Mouse (Mus musculus) retina, embryonic 14.5 days (tissue): ENCODE data around the gene Tubb4b.
"Not testable (repeated sequence)": the region's sequence is repeated elsewhere in the genome, so short reads cannot be mapped to it uniquely, and the experiment has no call there.

Source experiments
- DNase-seq: peaks from one replicate; pipeline ENCODE4 v3.0.0-alpha.2; 2015; ENCODE audit warnings: low spot score

The Tubb4b gene

DNA sequence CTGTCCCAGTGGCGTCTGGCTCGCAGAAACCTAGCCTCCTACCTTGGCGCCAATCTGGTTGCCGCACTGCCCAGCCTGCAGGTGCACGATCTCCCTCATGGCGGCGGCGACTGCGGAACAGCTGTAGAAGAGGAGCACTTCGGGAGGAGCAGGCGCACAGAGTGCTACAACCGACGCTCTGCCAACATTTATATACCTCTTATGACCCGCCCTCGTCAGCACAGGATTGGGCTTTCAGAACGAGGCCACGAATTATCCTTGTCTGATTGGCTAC is at the start of gene Tubb4b:
Gene Tubb4b (minus strand): TSS at position 211 of the 274 bp plus-strand sequence.
- DNase-seq: no peak

DNA sequence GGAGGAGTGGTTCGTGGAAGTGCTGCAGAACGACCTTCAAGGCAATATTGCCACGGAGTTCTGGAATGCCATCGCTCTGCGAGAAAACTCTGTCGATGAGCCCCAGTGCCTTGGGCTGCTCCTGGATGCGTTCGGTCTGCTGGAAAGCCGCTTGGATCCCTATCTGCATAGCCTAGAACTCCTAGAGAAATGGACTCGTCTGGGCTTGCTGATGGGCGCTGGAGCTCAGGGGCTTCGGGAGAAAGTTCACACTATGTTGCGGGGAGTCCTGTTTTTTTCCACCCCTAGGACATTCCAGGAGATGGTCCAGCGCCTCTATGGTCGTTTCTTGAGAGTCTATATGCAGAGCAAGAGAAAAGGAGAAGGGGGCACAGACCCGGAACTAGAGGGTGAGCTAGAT is 48.5 kb upstream of the Tubb4b start:
- no peak for DNase-seq

DNA sequence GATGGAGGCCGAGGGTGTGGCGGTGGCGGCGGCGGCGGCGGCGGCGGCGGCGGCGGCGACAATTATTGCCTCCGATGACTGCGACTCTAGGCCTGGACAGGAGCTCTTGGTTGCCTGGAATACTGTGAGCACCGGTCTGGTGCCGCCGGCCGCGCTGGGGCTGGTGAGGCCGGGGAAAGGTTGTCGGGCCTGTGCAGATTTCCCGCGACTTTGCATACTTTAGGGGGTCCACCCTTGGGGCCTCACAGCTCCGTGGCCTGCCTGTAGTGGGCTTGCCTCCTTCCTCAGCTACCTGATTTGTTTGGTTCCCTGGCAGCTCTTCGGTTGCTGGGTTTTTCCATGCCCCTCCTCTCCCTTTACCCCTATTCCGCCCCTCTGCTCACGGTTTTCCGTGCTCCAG is 48.0 kb upstream of the Tubb4b start:
- no peak for DNase-seq

DNA sequence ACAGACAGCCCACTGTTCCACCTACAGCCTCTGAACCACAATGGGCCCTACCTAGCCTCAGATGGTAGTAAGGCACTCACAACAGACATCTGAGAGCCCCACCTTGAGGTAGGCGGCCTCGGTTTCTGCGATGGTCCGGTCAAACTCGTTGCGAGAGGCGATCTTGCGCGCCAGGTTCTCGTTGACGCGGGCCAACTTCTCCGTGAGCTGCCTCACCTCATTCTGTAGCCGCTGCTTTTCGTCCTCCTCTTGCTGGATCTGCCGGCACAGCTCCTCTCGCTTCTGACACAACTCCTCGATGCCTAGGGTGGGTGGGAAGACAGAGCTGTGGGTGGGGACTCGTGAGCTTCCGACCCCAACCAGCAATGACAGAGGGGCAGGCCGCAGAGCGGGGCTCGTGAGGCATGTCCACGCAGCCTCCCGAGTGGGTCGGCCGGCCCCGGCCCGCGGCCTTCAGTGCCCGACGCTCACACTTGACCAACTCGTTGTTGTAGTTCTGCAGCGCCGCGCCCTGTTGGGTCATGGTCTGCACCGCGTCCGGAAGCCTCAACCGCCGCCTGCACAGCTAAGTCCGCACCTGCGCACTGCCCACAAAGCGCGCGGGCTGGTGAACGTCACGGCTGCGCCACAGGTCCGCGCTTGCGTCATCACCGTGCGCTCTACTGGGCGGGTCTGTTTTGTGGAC is 47.5 kb upstream of the Tubb4b start, which contains the start of the genes Ssna1 and Anapc2:
Gene Ssna1 (minus strand): TSS at position 612 of the 685 bp plus-strand sequence.
Gene Anapc2 (plus strand): TSS at position 652 of the 685 bp plus-strand sequence.
- DNase-seq: peak; percentile 99

DNA sequence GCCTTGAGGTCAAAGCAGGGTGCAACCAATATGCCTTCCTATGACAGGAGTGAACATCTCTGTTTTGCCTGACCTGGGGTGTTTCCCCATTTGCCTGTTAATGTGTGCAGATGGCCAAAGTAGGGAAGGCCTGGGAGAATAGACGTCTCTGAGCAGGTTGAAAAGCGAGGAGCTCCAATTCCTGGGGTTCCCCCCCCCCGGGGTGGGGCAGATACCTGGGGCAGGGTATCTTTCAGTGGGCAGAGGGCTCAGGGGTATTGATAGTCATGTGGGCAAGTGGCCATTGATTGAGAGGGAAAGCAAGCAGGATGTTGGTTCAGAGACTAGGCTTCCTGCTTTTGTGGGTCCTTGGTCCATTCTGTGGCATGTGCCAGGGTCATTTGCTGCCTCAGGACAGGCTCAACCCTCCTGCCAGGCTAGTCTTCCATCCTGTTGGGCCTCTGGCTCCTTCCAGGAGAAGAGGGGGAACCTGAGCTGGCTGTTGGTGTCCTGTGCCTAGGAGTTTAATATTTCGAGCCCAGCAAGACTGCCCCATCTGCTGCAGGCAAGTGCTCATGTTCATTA is 43.3 kb upstream of the Tubb4b start:
- no peak for DNase-seq

DNA sequence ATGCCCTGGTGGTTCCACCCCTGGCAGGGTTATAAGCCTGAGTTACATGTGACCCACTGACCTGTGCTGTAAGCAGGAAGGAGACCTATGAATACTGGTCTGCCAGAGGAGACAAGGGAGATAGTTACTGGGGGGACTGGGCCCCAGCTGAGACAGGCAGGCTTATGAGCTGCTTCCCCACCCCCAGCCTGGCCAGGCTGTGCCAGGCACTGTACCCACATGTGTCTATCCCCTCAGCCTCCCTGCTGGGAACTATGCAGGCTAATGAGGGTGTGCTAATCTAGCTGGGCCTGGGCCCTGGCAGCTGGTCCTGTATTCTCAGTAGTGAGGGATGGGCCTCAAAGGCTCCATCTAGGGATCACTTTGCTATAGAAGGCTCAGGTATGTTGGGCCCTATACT is 42.7 kb upstream of the Tubb4b start:
- no peak for DNase-seq

DNA sequence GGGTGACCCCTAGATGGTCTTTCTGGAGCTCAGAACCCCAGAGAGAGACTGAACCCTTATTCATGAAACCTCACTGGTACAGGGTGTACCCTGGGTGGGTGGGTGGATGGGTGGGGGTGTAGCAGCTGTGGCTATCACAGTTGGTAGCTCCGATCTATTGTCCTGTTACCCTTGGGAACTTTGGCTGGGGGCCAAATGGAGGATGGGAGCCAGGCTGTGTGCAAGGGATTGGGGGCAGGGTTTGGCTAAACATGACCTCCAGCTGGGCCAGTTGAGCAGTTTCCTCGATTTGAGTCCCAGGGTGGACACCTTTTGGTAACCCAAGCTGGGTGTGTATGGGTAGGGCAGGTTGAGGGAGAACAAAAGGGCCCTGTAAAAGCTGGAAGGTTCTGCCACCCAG is 42.2 kb upstream of the Tubb4b start:
- no peak for DNase-seq

DNA sequence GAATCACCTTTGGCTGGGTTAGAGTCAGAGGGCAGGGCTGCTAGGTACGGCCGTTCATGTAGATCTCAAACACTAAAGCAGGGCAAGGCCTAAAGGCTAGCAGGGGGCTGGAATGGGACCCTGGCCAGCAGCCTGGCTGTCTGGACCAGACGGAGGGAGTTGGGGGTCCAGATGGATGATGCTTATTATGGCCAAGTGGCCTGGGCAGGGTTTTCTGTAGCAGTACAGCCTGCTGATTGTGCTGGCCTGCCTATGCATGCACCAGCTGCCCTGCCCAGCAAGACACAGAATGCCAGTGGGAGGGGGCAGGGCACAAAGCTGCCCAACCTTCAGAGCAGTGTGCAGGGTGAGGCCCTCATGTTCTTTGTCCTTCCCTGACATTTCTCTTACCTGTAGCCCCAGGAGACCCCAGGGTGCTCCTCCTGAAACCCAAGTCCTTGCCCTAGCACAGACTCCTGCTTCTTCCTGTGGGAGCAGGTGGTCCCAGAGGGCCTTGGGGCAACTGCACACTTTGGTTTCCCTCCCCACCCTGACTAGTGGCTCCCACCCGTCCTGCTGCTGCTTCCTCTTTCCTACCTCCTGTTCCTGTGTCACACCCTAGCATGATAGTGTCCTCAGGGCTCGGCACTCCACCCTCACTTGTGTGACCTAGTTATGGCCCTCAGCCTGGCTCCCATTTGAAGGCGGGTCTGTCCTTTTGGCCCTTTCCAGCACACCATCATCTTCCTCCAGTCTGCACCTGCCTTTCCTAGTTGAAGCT is 41.6 kb upstream of the Tubb4b start:
- DNase-seq: no peak

DNA sequence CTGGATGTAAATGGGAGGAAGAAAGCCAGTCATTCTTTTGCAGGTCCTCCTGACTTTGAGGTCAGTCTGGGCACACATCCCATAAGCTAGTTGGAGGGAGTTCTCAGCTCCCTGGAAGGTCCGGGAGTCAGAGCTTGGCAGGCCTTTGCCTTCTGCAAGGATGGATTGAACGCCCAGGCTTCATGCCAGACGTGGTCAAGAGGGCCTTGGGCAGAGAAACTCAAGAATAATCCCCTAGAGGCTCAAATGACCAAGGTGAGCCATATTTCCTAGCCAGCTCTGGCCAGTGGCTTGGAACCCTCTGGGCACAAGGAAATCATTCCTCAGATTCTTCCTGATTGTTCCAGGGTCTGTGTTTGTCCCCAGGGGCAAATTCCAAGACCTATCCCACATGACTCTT is 40.3 kb upstream of the Tubb4b start:
- DNase-seq: no peak

DNA sequence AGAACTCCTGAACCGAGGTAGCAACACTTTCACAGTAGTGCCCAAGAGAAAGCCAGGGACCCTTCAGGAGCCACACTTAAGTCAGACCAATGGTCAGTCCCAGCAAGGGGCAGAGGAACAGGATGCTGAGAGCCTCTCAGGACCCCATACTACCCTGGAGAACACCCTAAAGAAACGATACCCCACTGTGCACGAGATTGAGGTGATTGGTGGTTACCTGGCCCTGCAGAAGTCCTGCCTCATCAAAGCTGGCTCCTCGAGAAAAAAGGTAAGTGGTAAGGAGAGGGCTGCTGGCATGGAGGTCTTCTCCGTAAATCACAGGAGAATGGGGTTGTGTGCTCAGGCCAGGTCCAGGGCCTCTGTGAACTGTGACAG is 39.8 kb upstream of the Tubb4b start:
- DNase-seq: no peak

DNA sequence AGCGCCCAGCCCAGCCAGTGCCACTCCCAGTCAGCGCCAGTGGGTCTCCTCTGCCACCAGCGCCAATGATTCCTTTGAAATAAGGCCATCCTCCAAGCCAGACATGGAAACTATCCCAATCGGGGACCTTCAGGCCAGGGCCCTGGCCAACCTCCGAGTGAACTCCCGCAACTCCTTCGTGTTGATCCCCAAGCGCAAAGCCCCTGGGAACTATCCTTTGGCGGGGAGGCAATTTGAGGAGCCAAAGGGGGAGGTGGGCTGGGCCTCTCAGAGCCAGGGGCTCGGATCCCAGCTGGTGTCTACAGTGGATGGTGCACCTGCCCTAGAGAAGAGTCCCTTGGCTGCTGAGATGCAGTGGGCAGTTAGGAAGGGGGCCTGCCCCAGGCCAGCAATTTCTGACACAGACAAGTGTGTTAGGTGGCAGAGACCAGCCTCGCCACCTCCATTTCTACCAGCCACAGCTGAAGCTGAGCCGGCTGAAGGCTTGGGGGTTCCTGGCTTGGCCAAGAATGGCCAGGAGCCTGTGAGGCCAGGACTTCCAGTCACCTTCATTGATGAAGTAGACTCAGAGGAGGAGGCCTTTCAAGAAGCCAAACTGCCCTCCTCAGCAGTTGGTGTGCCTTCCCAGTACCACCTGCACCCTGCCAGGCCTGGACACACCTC is 39.3 kb upstream of the Tubb4b start:
- DNase-seq: no peak

DNA sequence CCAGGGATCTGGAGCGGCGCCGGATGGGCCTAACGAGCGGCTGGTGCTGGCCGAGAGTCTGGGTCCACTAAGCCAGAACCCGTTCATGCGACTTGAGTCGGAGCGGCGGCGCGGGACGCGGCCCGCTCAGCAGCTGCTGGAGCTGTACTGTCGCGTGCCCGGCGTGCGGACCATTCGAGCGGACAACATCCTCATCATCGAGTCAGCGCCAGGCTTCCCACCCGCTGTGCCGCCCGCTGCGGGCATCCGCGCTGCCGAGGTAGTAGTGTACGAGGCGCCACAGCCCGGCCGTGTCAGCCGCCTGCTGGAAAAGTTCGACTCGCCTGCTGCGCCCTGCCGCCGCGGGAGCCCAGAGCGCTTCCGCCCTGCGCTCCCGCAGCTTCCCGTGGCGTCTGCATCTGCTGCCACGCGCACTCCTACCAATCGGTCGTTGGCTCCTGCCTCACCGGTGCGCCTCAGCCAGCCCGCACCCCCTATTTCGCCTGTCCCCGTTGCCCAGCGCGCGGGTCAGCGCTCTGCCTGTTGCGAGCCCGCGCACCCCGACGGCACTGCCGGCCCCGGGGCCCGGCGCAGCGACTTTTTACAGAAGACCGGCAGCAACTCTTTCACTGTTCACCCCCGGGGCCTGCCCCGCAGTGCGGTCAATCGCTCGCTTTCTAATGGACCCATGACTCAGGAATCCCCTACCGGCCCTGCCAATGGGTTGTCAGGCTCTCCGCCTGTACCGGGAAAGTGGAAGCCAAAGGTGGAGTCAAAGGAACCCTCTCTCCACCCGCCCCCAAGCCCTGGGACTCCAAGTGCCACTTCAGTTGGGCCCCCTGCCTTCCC is 38.5 kb upstream of the Tubb4b start:
- DNase-seq: peak; percentile 51

DNA sequence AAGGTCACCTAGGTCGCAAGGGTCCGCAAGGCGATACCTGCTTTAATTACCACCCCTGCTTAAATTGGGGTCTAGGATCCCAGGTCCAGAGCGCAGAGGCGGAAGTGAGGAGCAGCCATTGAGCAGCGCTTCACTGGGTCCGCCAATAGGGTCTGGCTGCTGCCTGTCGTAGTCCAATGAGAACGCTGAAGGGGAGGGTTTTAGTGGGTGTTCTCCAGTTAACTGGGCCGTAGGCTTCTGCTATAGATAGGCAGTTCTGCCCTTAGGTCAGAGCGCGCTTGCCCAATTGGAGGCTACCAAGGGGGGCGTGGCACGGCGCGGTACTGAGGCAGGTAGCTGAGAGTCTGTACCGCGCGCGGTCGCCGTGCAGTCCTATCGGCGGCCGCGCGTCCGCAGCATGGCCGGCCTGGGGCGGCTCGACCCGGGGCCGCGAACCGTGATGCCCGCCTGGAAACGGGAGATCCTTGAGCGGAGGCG is 37.8 kb upstream of the Tubb4b start, which contains the start of gene Tprn:
Gene Tprn (plus strand): TSS at position 328 of the 477 bp plus-strand sequence.
- peak; percentile 97 for DNase-seq

DNA sequence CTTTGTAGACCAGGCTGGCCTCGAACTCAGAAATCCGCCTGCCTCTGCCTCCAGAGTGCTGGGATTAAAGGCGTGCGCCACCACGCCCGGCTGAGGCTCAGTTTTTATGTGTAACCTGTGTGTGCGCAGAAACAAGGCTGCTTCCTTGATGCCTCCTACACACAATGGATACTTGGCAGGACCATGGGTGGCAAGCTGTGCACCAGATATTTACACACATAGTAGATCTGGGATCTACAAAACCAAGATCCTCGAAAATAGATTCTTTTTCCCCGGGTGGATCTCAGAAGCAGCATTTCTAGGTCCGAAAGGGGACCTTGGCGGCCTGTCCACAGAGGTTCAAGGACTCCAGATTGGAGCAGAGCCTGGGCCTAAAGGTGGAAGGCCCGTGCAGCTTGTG is 37.4 kb upstream of the Tubb4b start:
- DNase-seq: no peak

DNA sequence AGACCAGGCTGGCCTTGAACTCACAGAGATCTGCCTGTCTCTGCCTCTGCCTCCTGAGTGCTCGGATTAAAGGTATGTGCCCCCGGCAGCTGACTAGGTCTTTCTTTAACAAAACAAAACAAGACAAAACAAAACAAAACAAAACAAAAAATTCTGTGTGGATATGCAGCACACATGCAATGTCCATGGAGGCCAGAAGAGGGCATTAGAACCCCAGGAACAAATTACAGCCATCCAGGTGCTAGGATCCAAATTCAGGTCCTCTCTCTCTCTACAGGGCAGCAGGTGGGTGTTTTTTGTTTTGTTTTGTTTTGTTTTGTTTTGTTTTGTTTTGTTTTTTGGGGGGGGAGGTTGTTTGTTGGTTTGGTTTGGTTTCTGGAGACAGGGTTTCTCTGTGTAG is 34.4 kb upstream of the Tubb4b start:
- DNase-seq: peak; percentile 32

DNA sequence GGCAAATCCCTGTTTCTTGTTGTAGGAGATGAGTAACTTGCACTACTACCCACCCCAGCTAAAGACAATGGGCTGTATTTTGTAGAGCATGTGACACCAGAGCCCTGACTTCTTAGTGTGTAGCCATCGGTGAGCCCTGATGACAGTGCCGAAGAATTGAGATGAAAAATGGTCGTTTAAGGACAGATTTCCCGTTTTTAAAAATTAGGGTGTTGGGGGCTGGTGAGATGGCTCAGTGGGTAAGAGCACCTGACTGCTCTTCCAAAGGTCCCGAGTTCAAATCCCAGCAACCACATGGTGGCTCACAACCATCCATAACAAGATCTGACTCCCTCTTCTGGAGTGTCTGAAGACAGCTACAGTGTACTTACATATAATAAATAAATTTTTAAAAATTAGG is 32.7 kb upstream of the Tubb4b start:
- DNase-seq: not testable (repeated sequence)

DNA sequence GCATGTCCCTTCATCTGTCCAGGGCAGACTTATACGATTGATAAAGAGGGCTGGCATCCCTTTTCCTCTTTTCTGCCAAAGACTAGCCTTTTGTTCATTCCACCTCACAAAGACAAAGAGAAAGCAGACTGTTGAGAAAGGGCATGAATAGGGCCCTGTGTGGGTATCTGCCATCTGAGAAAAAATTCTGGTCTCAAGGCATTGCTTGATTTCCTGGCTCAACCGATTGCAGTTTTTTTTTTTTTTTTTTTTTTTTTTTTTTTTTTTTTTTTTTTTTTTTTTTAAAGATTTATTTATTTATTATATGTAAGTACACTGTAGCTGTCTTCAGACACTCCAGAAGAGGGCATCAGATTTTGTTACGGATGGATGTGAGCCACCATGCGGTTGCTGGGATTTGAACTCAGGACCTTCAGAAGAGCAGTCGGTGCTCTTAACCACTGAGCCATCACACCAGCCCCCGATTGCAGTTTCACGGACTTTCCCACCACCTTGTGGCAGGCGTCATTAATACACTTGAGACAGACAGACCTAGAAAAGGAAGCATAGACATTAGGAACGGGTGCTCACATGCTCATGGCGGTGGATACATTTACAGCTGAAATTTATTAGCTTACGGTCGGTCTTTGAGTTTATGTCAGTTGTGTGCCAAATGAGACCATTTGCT is 32.1 kb upstream of the Tubb4b start:
- DNase-seq: peak; percentile 60

DNA sequence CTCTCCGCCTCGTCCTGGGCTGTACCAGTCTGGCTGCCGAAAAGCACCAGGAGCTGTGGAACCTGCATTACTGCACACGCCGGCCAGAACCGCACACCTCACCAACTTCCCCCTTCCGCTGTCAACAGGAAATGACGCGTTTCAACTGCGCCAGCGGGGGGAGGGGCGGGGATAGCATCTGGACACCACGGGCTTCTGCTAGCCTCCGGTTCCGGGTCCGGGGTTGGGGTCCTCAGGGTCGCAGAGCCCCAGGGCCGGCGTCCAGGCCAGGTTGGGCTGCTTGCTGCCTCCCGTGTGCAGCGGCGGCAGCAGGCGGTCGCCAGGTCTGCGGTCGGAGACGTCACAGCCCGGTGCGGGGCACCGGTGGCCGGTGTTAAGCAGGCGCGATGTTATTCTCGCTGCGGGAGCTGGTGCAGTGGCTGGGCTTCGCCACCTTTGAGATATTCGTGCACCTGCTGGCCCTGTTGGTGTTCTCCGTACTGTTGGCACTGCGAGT is 30.8 kb upstream of the Tubb4b start, which contains the start of gene Tmem203:
Gene Tmem203 (plus strand): TSS at position 156 of the 496 bp plus-strand sequence.
- peak; percentile 95 for DNase-seq

DNA sequence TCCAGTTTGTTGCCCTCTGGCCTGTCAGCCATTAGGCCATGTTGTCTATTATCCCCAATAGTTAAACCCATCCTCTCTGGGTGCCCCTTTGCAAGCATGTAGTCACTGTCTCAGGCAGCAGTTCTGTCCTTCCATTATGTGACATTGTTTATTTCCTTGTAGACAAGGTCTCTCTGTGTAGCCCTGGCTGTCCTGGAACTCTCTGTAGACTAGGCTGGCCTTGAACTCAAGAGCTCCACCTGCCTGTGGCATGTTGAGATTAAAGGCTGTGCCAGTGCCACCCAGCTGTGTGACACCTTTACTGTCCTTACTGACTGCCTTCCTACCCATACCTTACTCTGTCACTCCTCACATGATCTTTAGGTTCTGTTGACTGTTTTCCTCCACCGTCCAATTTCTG is 27.8 kb upstream of the Tubb4b start:
- no peak for DNase-seq

DNA sequence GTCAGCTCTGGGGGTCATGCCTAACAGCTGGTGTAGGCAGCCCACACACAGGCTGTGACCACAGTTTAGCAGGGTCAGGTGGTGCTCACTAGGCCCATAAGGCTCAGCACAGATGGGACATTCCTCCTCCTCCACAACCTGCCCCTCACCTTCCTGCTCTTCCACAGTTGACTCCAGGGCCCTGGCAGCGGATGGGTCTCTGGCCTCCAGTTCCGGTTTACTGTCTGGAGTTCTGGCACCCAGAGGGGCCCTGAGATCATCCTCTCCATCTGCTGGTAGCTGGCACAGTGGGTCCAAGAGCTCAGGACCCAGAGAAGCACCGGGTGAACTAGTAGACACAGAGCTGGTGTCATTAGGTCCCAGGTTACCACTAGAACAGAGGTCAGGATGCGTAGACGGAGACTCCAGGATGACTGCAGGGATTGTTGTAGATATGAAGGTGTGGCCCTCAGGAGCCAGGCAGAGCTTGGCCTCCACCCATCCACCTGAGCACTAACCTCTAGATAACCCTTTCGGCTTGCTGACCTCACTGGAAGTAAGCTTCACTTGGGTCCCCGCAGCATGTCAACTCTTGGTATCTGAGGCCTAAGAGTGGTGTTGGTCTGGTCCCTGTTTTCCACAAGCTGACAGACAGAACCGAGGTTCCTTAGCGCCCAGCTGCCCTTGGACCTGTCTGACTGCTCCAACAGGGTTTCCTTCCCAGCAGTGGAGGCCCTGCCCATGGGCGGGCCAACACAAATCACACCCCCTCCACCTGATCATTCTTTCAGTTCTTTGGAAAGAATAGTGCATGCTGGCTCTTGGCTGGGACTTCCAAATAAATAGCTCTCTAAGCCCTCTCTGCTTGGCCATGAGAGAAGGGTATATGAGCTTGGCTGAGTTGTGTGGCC is 21.9 kb upstream of the Tubb4b start, which contains the start of gene AL732309.1:
Gene AL732309.1 (minus strand): TSS at position 681 of the 890 bp plus-strand sequence.
- no peak for DNase-seq
